Mouse (Mus musculus): ENCODE data around the gene Cga. TPM values are rescaled to one million over a fixed set of nuclear protein-coding genes. Genes with fewer than 3 reads are reported as not detected.

Gene Cga
- total RNA-seq, 2 experiments from 2014 or later = not detected

Other genes with a start within 250 kb of the Cga start
- 10 to 100 TPM; 34.8 to 39.7 TPM for gene Slc35a1, start 206.3 kb upstream of the Cga start, total RNA-seq (2021)
- under 1 TPM; 0.30 to 0.58 TPM for gene Cfap206, start 163.6 kb upstream of the Cga start, total RNA-seq (2021)
- not detected for gene Gm136, start 137.5 kb upstream of the Cga start, total RNA-seq (2021)
- 10 to 100 TPM; 15.8 to 19.9 TPM for gene Smim8, start 115.4 kb upstream of the Cga start, total RNA-seq (2021)
- gene Zfp292, start 10.8 kb upstream of the Cga start, total RNA-seq (2021) = 10 to 100 TPM; 12.7 to 16.2 TPM